Mouse (Mus musculus): Measurements from ENCODE around the gene Tmem274.

DNA sequence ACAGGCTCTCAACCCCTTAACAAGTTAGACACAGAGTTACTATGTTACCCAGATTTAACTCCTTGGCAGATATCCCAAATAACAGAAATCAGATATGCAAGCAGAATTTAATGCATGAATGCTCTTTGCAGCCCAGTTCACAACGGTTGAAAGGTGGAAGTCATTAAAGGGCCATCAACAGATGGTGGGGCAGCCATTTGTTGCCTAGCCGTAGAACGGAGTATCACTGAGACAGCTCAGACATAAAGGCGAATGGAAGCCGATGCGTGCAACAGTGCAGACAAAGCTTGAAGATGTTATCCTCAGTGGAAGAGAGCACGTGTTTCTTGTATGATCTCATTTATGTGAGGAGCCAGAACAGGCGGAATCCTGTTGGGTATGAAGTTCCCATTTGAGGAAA, 36.6 kb upstream of the Tmem274 start:
- TF ChIP-seq CTCF (IDR thresholded peaks at IDR 0.05; ENCODE audit: low read depth) (no peak), EP300 (IDR thresholded peaks at IDR 0.05; ENCODE audit: low read depth) (no peak)
